Mouse (Mus musculus): Measurements from ENCODE around the gene Sox5.

GRCm38 (mm10) chr6:144584854-144585253, 196.9 kb downstream of the Sox5 start:
- no peak for TF ChIP-seq CTCF (IDR thresholded peaks at IDR 0.05; ENCODE audit: extremely low read depth, insufficient read length, insufficient replicate concordance, low read depth, low read length)
- TF ChIP-seq POLR2A (IDR thresholded peaks at IDR 0.05; ENCODE audit: low read depth, low read length), result no peak

All from small intestine, adult 2 months (tissue).